Mouse (Mus musculus) cortical plate, adult 2 months (tissue): ENCODE results near the gene Rab5b.

ENCODE experiments used
- CTCF ChIP-seq: fragments of 200-500 bp; IDR thresholded peaks from 2 replicates; pipeline ENCODE4 v1.5.1; 2011; ENCODE audit warnings: mild to moderate bottlenecking, control low read depth, low read length; ENCODE audit not compliant: insufficient read depth; ENCODE audit errors: extremely low read depth
- POLR2A ChIP-seq: fragments of 200-500 bp; IDR thresholded peaks from 2 replicates; pipeline ENCODE4 v1.6.1; 2011; ENCODE audit warnings: mild to moderate bottlenecking, low read length, control low read depth; ENCODE audit not compliant: insufficient read depth; ENCODE audit errors: extremely low read depth

- no peak for TF ChIP-seq CTCF
- TF ChIP-seq POLR2A: no peak
These were observed 27.0 kb downstream of the Rab5b start for GRCm38 (mm10) chr10:128668790-128669672.
